Mouse (Mus musculus) cerebellum, postnatal 36 days (tissue): ENCODE measurements around the gene Dmrt2.

Experiments used
- DNase-seq, 2 experiments: peaks; one replicate each; pipeline ENCODE4 v3.0.0; 2021 to 2022; ENCODE audit warnings: mixed read lengths in 2 of 2

The Dmrt2 gene

GRCm38 (mm10) chr19:25698850-25699249 lies 26.6 kb downstream of the Dmrt2 start:
- no peak for DNase-seq

- peak; percentile 10 to 16 for DNase-seq
Measured at GRCm38 (mm10) chr19:25713382-25713781, 41.2 kb downstream of the Dmrt2 start.

GRCm38 (mm10) chr19:25714927-25715326 lies 42.7 kb downstream of the Dmrt2 start:
- DNase-seq = no peak

- no peak for DNase-seq
Measured at GRCm38 (mm10) chr19:25722616-25723015, 50.4 kb downstream of the Dmrt2 start.
